13 mouse cellular contexts compared by ENCODE assay signal in the genomic region with DNA sequence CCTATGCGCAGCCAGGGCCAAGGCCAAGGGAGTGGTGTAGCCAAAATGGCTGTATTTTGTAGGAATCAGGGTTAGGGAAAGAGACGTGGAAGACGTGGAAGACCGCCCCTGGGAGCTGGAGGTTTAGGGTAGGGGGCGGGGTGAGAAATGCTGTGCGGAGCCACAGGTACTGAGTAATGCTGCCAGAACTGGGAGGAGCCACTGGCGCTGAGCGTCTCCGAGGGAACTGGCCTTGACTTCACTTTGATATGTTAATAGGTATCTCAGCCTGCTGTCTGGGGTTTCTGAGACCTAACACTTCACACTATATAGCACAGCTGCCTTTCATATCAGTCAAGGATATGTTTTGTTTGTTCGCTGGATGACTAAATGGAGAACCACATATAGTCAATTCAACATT. TPM values are rescaled to one million over a fixed set of nuclear protein-coding genes. Genes with fewer than 3 reads are reported as not detected.
DNase-seq lines count a peak whose midpoint lies in the region; ATAC-seq and TF ChIP-seq lines count a peak whose summit lies in the region.
"Had no signal": no experiment of that assay in that cellular context is flagged by ENCODE, and none has a peak within 500 bp of the region (broad histone marks: within the 10 kb centered on the region; RNA-seq: fewer than 3 reads in every experiment).

No protein-coding gene starts in this region.

- no peak overlapping the region for H3K27ac ChIP-seq in kidney, embryonic 14.5 days (ENCODE audit: low read depth, low read length)
- no peak overlapping the region for H3K27ac ChIP-seq in midbrain, embryonic 10.5 days (replicated peaks)
- H3K27ac ChIP-seq: heart, embryonic 15.5 days; liver, embryonic 14.5 days had no signal

- peak; percentile 8 to 21 for DNase-seq in cerebellum, postnatal 10 days
- no peak for DNase-seq in cerebellum, adult 18-20 months
- DNase-seq in kidney, postnatal 36 days, result no peak
- peak; percentile 33 for DNase-seq in brain, embryonic 14.5 days (ENCODE audit: low read depth)
- peak; percentile 12 for DNase-seq in midbrain, embryonic 10.5 days (ENCODE audit: low spot score)
- DNase-seq: adrenal gland, postnatal 25 days; cerebellum, adult 11-12 months; kidney, adult 9 months had no signal

- no peak overlapping the region for H3K9ac ChIP-seq in kidney, embryonic 14.5 days (ENCODE audit: low read depth, low read length)
- H3K9ac ChIP-seq: heart, embryonic 15.5 days; liver, embryonic 14.5 days had no signal

- no peaks in the 10 kb centered on the region for H3K27me3 ChIP-seq in kidney, embryonic 14.5 days (ENCODE audit: control insufficient read depth, insufficient read depth, low read length)
- H3K27me3 ChIP-seq in midbrain, embryonic 10.5 days (ENCODE audit: low read depth, poor library complexity, severe bottlenecking), result peaks cover 54% of the 10 kb centered on the region
- H3K27me3 ChIP-seq: heart, embryonic 15.5 days had no signal

- H3K4me3 ChIP-seq in kidney, embryonic 14.5 days (ENCODE audit: low read length), result no peak overlapping the region
- H3K4me3 ChIP-seq in midbrain, embryonic 10.5 days, result no peak overlapping the region
- H3K4me3 ChIP-seq: heart, embryonic 15.5 days had no signal

- WGBS in kidney, embryonic 14.5 days, result 26% methylated on average over 10 of the region's 10 CpGs
- WGBS in midbrain, embryonic 10.5 days, result 20% methylated on average over 10 of the region's 10 CpGs

- no peak for ATAC-seq in kidney, embryonic 14.5 days (ENCODE audit: low FRiP score, low TSS enrichment)
- ATAC-seq in granulocyte monocyte progenitor cell, adult 5-6 weeks (replicated peaks; ENCODE audit: poor library complexity, severe bottlenecking), result no peak
- no peak for ATAC-seq in CD4-positive, CD25-positive, alpha-beta regulatory T cell, adult 4 months

- 0 out of 2 replicates have a peak overlapping the region, but pooled peaks have one; percentile 5 for H3K4me2 ChIP-seq in kidney, embryonic 14.5 days (replicated peaks; ENCODE audit: low read depth, low read length)
- H3K4me2 ChIP-seq: heart, embryonic 15.5 days had no signal

- no peaks in the 10 kb centered on the region for H3K36me3 ChIP-seq in kidney, embryonic 14.5 days (ENCODE audit: control insufficient read depth, insufficient read depth, low read length)
- H3K36me3 ChIP-seq in midbrain, embryonic 10.5 days, result no peaks in the 10 kb centered on the region
- H3K36me3 ChIP-seq: heart, embryonic 15.5 days had no signal

- no peak for TF ChIP-seq POLR2A in brain, embryonic 14.5 days (IDR thresholded peaks at IDR 0.05; ENCODE audit: borderline replicate concordance, extremely low read depth, insufficient read depth, insufficient read length, poor library complexity, severe bottlenecking)

- no peaks in the 10 kb centered on the region for H3K4me1 ChIP-seq in kidney, embryonic 14.5 days (ENCODE audit: control insufficient read depth, insufficient read depth, low read length)
- peaks cover 9% of the 10 kb centered on the region; the same call in 1 of the 2 replicates for H3K4me1 ChIP-seq in midbrain, embryonic 10.5 days
- H3K4me1 ChIP-seq: heart, embryonic 15.5 days had no signal

- no peak for TF ChIP-seq CTCF in brain, embryonic 14.5 days (IDR thresholded peaks at IDR 0.05; ENCODE audit: borderline replicate concordance, extremely low read depth, insufficient read depth, insufficient read length)

- no peaks in the 10 kb centered on the region for H3K9me3 ChIP-seq in kidney, embryonic 14.5 days (ENCODE audit: control insufficient read depth, low read length)
- H3K9me3 ChIP-seq in midbrain, embryonic 10.5 days (replicated peaks), result no peaks in the 10 kb centered on the region
- H3K9me3 ChIP-seq: heart, embryonic 15.5 days had no signal

RNA-seq across cellular contexts. Expression of a gene that starts 4.0 kb away (rescaled TPM):
- polyA plus RNA-seq in kidney, embryonic 14.5 days (2014; fragmentation: Nextera tagmentation; extraction: Ambion mirVana), result 0.60 and 1.6 TPM in 2 replicates
- polyA plus RNA-seq in brain, embryonic 14.5 days (2012; rRNA removed), result 9.4 and 10.1 TPM in 2 replicates
- 1.2 and 2.2 TPM in 2 replicates for polyA plus RNA-seq in midbrain, embryonic 10.5 days (2016; fragmentation: Nextera tagmentation; extraction: Ambion mirVana)
- 3.5 and 3.9 TPM in 2 replicates for total RNA-seq in granulocyte monocyte progenitor cell, adult 5-6 weeks (2014; fragmentation: Nextera tagmentation)
- total RNA-seq in granulocyte monocyte progenitor cell, adult 5-6 weeks (2017), result 2.6 and 3.0 TPM in 2 replicates
- polyA plus RNA-seq in CD4-positive, CD25-positive, alpha-beta regulatory T cell, adult 4 months (2017; shearing (Covaris generic)), result 1 to 10 TPM in 1 of 2 experiments, under 1 TPM in 1; 0.87 to 1.3 TPM

Comparison
In these comparisons a context has a peak if more than half of its experiments do, and no peak if none do; other contexts are left out.
1. DNase-seq: peak in cerebellum, postnatal 10 days (2 of 2), brain, embryonic 14.5 days (single experiment) and midbrain, embryonic 10.5 days (single experiment); none in cerebellum, adult 18-20 months (0 of 2) and kidney, postnatal 36 days (0 of 2).